Mouse (Mus musculus) heart, adult 2 months (tissue): ENCODE measurements at regions not wholly inside any gene's neighbourhood (a gene's known extent, or its start where the extent isn't known, plus 50 kb on each side); places are given as distances from the start of the nearest gene placed in this dataset.

ENCODE experiments used
- DNase-seq, 2 experiments: peaks; one replicate each; pipeline ENCODE4 v3.0.0; 2021
- H3K27ac ChIP-seq: fragments of 200-600 bp; 2 replicates; pipeline ENCODE4 v1.8.1; 2022
- H3K27me3 ChIP-seq: fragments of 200-500 bp; 2 replicates; pipeline ENCODE4 v1.6.1; 2012; ENCODE audit warnings: mild to moderate bottlenecking, low read length, inconsistent platforms, mixed read lengths; ENCODE audit not compliant: control insufficient read depth, insufficient read depth
- H3K36me3 ChIP-seq: fragments of 200-500 bp; 2 replicates; pipeline ENCODE4 v1.6.1; 2012; ENCODE audit warnings: low read length, inconsistent platforms; ENCODE audit not compliant: control insufficient read depth, insufficient read depth
- H3K4me1 ChIP-seq: fragments of 200-500 bp; 2 replicates; pipeline ENCODE4 v1.6.1; 2011; ENCODE audit warnings: low read length; ENCODE audit not compliant: control insufficient read depth, insufficient read depth
- H3K4me3 ChIP-seq: fragments of 200-600 bp; 2 replicates; pipeline ENCODE4 v1.8.1; 2022
- H3K79me2 ChIP-seq: fragments of 200-500 bp; replicated peaks from 2 replicates; pipeline ENCODE4 v1.6.1; 2012; ENCODE audit warnings: mild to moderate bottlenecking, inconsistent platforms, low read length, moderate library complexity, mixed read lengths; ENCODE audit not compliant: control insufficient read depth, insufficient read depth
- H3K9ac ChIP-seq: fragments of 200-500 bp; 2 replicates; pipeline ENCODE4 v1.6.1; 2012; ENCODE audit warnings: low read depth, mild to moderate bottlenecking, control low read depth, inconsistent platforms, low read length, mixed read lengths
- CTCF ChIP-seq: fragments of 200-600 bp; IDR thresholded peaks from 2 replicates; pipeline ENCODE4 v1.8.1; 2022; ENCODE audit warnings: antibody characterized with exemption, mild to moderate bottlenecking, moderate library complexity
- EP300 ChIP-seq: fragments of 200-500 bp; IDR thresholded peaks from 2 replicates; pipeline ENCODE4 v1.6.1; 2011; ENCODE audit warnings: low read depth, low read length, control low read depth; ENCODE audit not compliant: insufficient read depth
- POLR2A ChIP-seq: fragments of 200-500 bp; IDR thresholded peaks from 2 replicates; pipeline ENCODE4 v1.6.1; 2011; ENCODE audit warnings: mild to moderate bottlenecking, low read depth, low read length, control low read depth; ENCODE audit not compliant: insufficient read depth
- WGBS: fragments of 180-500 bp; shearing (Covaris S2); methylation state at CpG from one replicate; pipeline ENCODE4 v1.1.7; 2018; 5-methylcytosine and 5-hydroxymethylcytosine counted together
- intact Hi-C: fragments of 180-260 bp; cut with DNase I; formaldehyde crosslinking; loops from one replicate; pipeline ENCODE4 v1.15.1; 2025

DNA sequence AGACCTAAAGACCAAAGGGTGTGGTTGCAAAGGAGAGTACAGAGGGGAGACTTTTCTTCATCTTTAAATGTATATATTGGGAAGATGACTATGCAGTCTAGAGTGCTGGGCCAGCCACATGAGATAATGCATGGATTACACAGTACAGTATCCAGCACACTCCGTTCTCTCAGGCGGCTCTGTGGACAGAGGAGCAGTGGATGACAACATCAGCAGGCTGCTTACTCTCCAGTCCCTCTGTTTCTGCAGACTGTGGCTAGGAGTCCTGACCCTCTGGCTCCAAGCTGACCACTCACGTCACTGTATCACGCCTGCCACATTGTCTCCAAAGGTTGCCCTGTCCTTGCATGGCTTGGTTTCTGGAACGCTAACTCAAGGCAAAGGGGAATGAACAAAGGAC lies 97.2 kb upstream of the Nfe2l3 start:
- Histone ChIP-seq H3K27me3 (no peaks in the 10 kb centered on the region), H3K4me3 (no peak overlapping the region), H3K9ac (no peak overlapping the region), H3K27ac (no peak overlapping the region; the same call in 1 of the 2 replicates), H3K4me1 (peaks cover 9% of the 10 kb centered on the region), H3K79me2 (no peaks in the 10 kb centered on the region), H3K36me3 (no peaks in the 10 kb centered on the region)
- TF ChIP-seq CTCF (no peak), EP300 (0 out of 2 replicates have a peak, but pooled peaks have one; percentile 29), POLR2A (no peak)
- no peak for DNase-seq
- intact Hi-C loops, result loop anchor here (10.0 kb wide), 1 partner anchor 121 kb away; no protein-coding TSS in a partner anchor
- WGBS, result 55% methylated on average over 5 of the region's 5 CpGs

GRCm38 (mm10) chr6:51339301-51339700 lies 93.2 kb upstream of the Nfe2l3 start:
- DNase-seq, result no peak
- Histone ChIP-seq H3K27ac (no peak overlapping the region), H3K4me1 (peaks cover 4% of the 10 kb centered on the region)

GRCm38 (mm10) chr6:51347721-51348120 lies 84.7 kb upstream of the Nfe2l3 start:
- Histone ChIP-seq H3K27me3 (no peaks in the 10 kb centered on the region), H3K36me3 (no peaks in the 10 kb centered on the region), H3K79me2 (no peaks in the 10 kb centered on the region), H3K4me1 (no peaks in the 10 kb centered on the region), H3K4me3 (no peak overlapping the region), H3K27ac (no peak overlapping the region), H3K9ac (no peak overlapping the region)
- no peak for TF ChIP-seq CTCF
- no peak for TF ChIP-seq EP300
- TF ChIP-seq POLR2A, result no peak
- intact Hi-C loops, result no loop called here
- WGBS, result 52% methylated on average over 9 of the region's 9 CpGs
- no peak for DNase-seq

More at GRCm38 (mm10) chr6:51339301-51339700, 93.2 kb upstream of the Nfe2l3 start:
- intact Hi-C loops, result loop anchor here (10.0 kb wide), 1 partner anchor 124 kb away; no protein-coding TSS in a partner anchor
- no peak overlapping the region for H3K4me3 ChIP-seq
- H3K36me3 ChIP-seq, result no peaks in the 10 kb centered on the region
- H3K79me2 ChIP-seq, result no peaks in the 10 kb centered on the region
- no peaks in the 10 kb centered on the region for H3K27me3 ChIP-seq
- TF ChIP-seq CTCF, result no peak
- TF ChIP-seq POLR2A, result no peak
- no peak for TF ChIP-seq EP300
- no peak overlapping the region for H3K9ac ChIP-seq
- 84% methylated on average over 2 of the region's 2 CpGs for WGBS

DNA sequence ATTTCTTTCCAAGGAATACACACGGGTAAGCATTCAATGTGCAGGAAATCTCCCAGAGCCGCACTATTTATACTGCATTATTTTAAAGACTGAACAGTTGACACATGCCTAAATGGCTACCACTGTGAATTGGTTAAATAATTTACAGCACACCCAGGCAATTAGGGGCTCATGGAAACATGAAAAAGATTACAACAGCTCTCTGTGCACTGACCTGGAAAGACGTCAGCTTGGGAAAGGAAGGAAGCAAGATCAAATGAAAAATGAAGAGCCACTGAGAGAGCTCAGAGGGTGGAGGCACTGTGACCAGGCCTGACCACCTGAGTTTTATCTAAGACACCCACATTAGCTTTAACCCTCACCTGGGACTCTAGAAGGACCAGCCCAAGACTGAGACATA lies 82.7 kb upstream of the Nfe2l3 start:
- no peak overlapping the region for H3K27ac ChIP-seq
- H3K27me3 ChIP-seq, result no peaks in the 10 kb centered on the region
- no peak for TF ChIP-seq CTCF
- no peak for TF ChIP-seq POLR2A
- TF ChIP-seq EP300, result no peak
- H3K36me3 ChIP-seq, result no peaks in the 10 kb centered on the region
- no peak for DNase-seq
- 76% methylated on average over 3 of the region's 3 CpGs for WGBS
- H3K9ac ChIP-seq, result no peak overlapping the region
- H3K4me1 ChIP-seq, result no peaks in the 10 kb centered on the region
- no peak overlapping the region for H3K4me3 ChIP-seq
- no peaks in the 10 kb centered on the region for H3K79me2 ChIP-seq
- intact Hi-C loops, result no loop called here

DNA sequence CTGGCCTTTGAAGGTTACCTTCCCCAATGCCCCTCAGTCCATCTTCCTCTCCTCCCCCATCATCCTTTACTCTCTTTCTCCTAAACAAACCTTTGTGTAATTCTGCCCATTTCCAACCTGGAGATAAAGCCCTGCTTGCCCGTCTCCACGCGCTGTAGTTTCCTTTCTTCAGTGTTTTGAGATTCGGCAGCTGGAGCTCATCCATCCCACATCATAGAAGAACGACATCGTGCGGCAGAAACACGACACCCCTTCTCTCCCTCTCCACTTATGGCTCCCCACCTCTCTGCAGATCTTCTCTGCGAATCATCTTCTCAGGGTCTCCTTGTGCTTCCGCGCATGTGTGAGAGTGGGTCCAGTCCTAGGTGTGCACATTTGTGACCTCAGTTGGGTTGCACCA lies 77.4 kb upstream of the Nfe2l3 start:
- no peak for DNase-seq
- Histone ChIP-seq H3K79me2 (no peaks in the 10 kb centered on the region), H3K36me3 (no peaks in the 10 kb centered on the region), H3K27ac (no peak overlapping the region), H3K4me1 (no peaks in the 10 kb centered on the region), H3K9ac (no peak overlapping the region), H3K27me3 (no peaks in the 10 kb centered on the region), H3K4me3 (no peak overlapping the region)
- intact Hi-C loops, result no loop called here
- TF ChIP-seq POLR2A (no peak), EP300 (no peak), CTCF (no peak)
- 80% methylated on average over 11 of the region's 11 CpGs for WGBS

- H3K27ac ChIP-seq, result no peak overlapping the region
- WGBS, result 70% methylated on average over 12 of the region's 12 CpGs
- intact Hi-C loops, result loop anchor here (1.0 to 10.0 kb wide), 3 partner anchors 87 to 503 kb away; no protein-coding TSS in a partner anchor
- no peak overlapping the region for H3K9ac ChIP-seq
- peaks cover 1% of the 10 kb centered on the region; the same call in 1 of the 2 replicates for H3K4me1 ChIP-seq
- no peaks in the 10 kb centered on the region for H3K79me2 ChIP-seq
- TF ChIP-seq CTCF, result no peak
- TF ChIP-seq POLR2A, result no peak
- no peak for TF ChIP-seq EP300
- DNase-seq, result no peak
- no peaks in the 10 kb centered on the region for H3K36me3 ChIP-seq
- no peak overlapping the region for H3K4me3 ChIP-seq
- no peaks in the 10 kb centered on the region for H3K27me3 ChIP-seq
Measured at GRCm38 (mm10) chr6:51361611-51362180, 70.8 kb upstream of the Nfe2l3 start.
